Mouse (Mus musculus): ENCODE data around the gene Styxl1. TPM values are rescaled to one million over a fixed set of nuclear protein-coding genes. Genes with fewer than 3 reads are reported as not detected.

The Styxl1 gene
- total and polyA plus RNA-seq, 3 experiments: 0.68 TPM; not detected in 2

DNA sequence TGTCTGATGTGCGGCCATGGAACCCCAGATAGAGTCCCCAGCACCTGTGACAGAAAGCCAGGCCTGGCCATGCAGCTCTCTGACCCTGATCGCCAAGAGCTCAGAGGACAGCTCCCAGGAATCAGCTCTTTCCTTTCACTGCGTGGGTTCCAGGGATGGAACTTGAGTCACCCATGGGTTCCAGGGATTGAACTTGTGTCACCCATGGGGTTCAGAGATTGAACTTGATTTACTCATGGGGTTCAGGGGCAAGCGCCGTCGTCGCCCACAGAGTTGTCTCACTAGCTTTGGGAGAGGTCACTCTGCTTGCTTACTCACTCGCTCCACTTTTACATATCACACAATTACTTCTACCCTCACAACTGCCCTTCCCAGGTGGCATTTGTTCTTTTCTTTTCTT, 57.1 kb downstream of the Styxl1 start:
- Histone ChIP-seq H3K36me3 (replicated peaks) (peaks cover 90% of the 10 kb centered on the region), H3K9me3 (replicated peaks) (no peaks in the 10 kb centered on the region), H3K4me1 (ENCODE audit: insufficient read depth, low read depth, low read length) (no peaks in the 10 kb centered on the region; the same call in 1 of the 2 replicates), H3K27me3 (ENCODE audit: insufficient read depth, low read length) (no peaks in the 10 kb centered on the region), H3K4me3 (ENCODE audit: low read depth, low read length) (no peak overlapping the region)
- DNase-seq (ENCODE audit: low spot score) (no peak), ATAC-seq (ENCODE audit: extremely low read depth, insufficient number of reproducible peaks, low FRiP score, poor library complexity, severe bottlenecking) (no peak)
- no peak for TF ChIP-seq GATA1 (IDR thresholded peaks at IDR 0.05; ENCODE audit: borderline replicate concordance, low read length)
- TF ChIP-seq TAL1 (conservative IDR thresholded peaks at IDR 0.05; ENCODE audit: low read depth, low read length): no peak
- TF ChIP-seq POLR2AphosphoS5 (IDR thresholded peaks at IDR 0.05; ENCODE audit: insufficient replicate concordance, low read depth, low read length): no peak
- no peak for TF ChIP-seq CTCF (IDR thresholded peaks at IDR 0.05; ENCODE audit: low read depth, low read length)
- no peak for TF ChIP-seq GATA2 (IDR thresholded peaks at IDR 0.05; ENCODE audit: borderline replicate concordance, low read depth, low read length)

DNA sequence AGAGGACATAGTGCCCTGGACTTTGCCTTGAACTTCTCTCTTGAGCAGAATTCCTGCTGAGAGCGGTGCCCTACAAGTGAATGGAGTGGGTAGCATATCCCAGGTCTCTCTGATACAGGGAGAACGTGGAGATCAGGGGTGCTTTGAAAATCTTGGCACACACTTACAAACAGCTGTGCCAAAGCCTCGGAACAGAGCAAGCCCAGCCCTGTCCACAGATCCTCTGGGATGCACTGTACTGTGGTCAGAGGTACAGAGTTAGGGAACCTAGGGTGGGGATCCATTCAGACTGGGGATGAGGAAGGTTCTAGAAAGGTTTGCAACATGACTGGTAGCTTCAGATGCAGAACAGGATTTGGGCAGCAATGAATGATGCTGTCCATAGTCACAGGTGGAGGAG, 58.1 kb downstream of the Styxl1 start:
- H3K4me1 ChIP-seq (ENCODE audit: insufficient read depth, low read depth, low read length): peaks cover 6% of the 10 kb centered on the region
- no peaks in the 10 kb centered on the region for H3K9me3 ChIP-seq (replicated peaks)
- DNase-seq (ENCODE audit: low spot score): no peak
- TF ChIP-seq POLR2AphosphoS5 (IDR thresholded peaks at IDR 0.05; ENCODE audit: insufficient replicate concordance, low read depth, low read length): no peak
- no peak for TF ChIP-seq GATA1 (IDR thresholded peaks at IDR 0.05; ENCODE audit: borderline replicate concordance, low read length)
- no peak for TF ChIP-seq TAL1 (conservative IDR thresholded peaks at IDR 0.05; ENCODE audit: low read depth, low read length)
- no peak for TF ChIP-seq GATA2 (IDR thresholded peaks at IDR 0.05; ENCODE audit: borderline replicate concordance, low read depth, low read length)
- no peak for TF ChIP-seq CTCF (IDR thresholded peaks at IDR 0.05; ENCODE audit: low read depth, low read length)
- no peaks in the 10 kb centered on the region for H3K27me3 ChIP-seq (ENCODE audit: insufficient read depth, low read length)
- no peak overlapping the region for H3K4me3 ChIP-seq (ENCODE audit: low read depth, low read length)
- ATAC-seq (ENCODE audit: extremely low read depth, insufficient number of reproducible peaks, low FRiP score, poor library complexity, severe bottlenecking): no peak
- peaks cover 90% of the 10 kb centered on the region for H3K36me3 ChIP-seq (replicated peaks)

DNA sequence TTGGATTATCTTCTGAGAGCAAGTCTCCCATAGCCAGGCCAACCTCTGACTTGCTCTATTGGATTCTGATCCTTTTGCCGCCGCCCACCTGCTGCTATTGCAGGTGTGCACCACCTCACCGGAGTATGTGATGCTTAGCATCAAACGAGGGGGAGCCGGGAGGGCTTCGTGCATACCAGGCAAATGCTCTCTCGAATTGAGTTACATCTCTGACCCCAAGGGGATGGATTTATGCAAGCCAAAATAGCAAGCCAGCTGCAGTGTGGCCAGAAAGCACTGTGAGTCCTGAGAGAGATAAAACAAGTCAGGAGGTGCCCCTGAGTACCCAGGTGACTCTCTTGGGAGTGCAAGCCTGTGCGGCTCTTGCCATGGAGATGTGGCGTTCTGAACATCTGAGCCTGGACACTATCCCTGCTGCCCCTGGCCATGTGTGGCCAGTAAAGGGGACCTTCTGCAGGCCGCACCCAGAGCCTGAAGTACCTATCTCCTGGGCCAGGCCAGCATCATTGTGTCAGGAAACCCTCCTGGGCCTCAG, 58.5 kb downstream of the Styxl1 start:
- Histone ChIP-seq H3K4me3 (ENCODE audit: low read depth, low read length) (no peak overlapping the region), H3K36me3 (replicated peaks) (peaks cover 89% of the 10 kb centered on the region), H3K4me1 (ENCODE audit: insufficient read depth, low read depth, low read length) (peaks cover 10% of the 10 kb centered on the region), H3K9me3 (replicated peaks) (no peaks in the 10 kb centered on the region), H3K27me3 (ENCODE audit: insufficient read depth, low read length) (no peaks in the 10 kb centered on the region)
- no peak for TF ChIP-seq POLR2AphosphoS5 (IDR thresholded peaks at IDR 0.05; ENCODE audit: insufficient replicate concordance, low read depth, low read length)
- no peak for TF ChIP-seq GATA1 (IDR thresholded peaks at IDR 0.05; ENCODE audit: borderline replicate concordance, low read length)
- no peak for TF ChIP-seq TAL1 (conservative IDR thresholded peaks at IDR 0.05; ENCODE audit: low read depth, low read length)
- TF ChIP-seq GATA2 (IDR thresholded peaks at IDR 0.05; ENCODE audit: borderline replicate concordance, low read depth, low read length): no peak
- no peak for TF ChIP-seq CTCF (IDR thresholded peaks at IDR 0.05; ENCODE audit: low read depth, low read length)
- no peak for DNase-seq (ENCODE audit: low spot score)
- ATAC-seq (ENCODE audit: extremely low read depth, insufficient number of reproducible peaks, low FRiP score, poor library complexity, severe bottlenecking): no peak

DNA sequence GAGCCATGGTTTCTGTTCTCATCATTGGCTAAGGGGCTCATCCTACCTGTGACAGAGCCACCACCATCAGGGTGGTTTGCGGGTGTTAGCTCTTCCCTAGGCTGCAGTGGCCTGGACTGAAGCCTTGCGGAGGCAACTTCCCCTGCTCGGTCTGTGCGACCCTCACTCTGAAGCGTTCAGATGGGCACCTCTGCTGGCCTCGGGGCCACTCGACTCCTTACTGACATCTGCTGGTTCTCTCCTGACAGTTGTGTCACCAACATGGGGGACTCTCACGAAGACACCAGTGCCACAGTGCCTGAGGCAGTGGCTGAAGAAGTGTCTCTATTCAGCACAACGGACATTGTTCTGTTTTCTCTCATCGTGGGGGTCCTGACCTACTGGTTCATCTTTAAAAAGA, 62.6 kb downstream of the Styxl1 start:
- TF ChIP-seq GATA2 (IDR thresholded peaks at IDR 0.05; ENCODE audit: borderline replicate concordance, low read depth, low read length) (no peak), GATA1 (IDR thresholded peaks at IDR 0.05; ENCODE audit: borderline replicate concordance, low read length) (no peak), POLR2AphosphoS5 (IDR thresholded peaks at IDR 0.05; ENCODE audit: insufficient replicate concordance, low read depth, low read length) (no peak), TAL1 (conservative IDR thresholded peaks at IDR 0.05; ENCODE audit: low read depth, low read length) (no peak), CTCF (IDR thresholded peaks at IDR 0.05; ENCODE audit: low read depth, low read length) (no peak)
- peaks cover 50% of the 10 kb centered on the region for H3K4me1 ChIP-seq (ENCODE audit: insufficient read depth, low read depth, low read length)
- no peak for DNase-seq (ENCODE audit: low spot score)
- H3K9me3 ChIP-seq (replicated peaks): no peaks in the 10 kb centered on the region
- no peak for ATAC-seq (ENCODE audit: extremely low read depth, insufficient number of reproducible peaks, low FRiP score, poor library complexity, severe bottlenecking)
- no peaks in the 10 kb centered on the region for H3K27me3 ChIP-seq (ENCODE audit: insufficient read depth, low read length)
- H3K36me3 ChIP-seq (replicated peaks): peaks cover 83% of the 10 kb centered on the region
- H3K4me3 ChIP-seq (ENCODE audit: low read depth, low read length): no peak overlapping the region

DNA sequence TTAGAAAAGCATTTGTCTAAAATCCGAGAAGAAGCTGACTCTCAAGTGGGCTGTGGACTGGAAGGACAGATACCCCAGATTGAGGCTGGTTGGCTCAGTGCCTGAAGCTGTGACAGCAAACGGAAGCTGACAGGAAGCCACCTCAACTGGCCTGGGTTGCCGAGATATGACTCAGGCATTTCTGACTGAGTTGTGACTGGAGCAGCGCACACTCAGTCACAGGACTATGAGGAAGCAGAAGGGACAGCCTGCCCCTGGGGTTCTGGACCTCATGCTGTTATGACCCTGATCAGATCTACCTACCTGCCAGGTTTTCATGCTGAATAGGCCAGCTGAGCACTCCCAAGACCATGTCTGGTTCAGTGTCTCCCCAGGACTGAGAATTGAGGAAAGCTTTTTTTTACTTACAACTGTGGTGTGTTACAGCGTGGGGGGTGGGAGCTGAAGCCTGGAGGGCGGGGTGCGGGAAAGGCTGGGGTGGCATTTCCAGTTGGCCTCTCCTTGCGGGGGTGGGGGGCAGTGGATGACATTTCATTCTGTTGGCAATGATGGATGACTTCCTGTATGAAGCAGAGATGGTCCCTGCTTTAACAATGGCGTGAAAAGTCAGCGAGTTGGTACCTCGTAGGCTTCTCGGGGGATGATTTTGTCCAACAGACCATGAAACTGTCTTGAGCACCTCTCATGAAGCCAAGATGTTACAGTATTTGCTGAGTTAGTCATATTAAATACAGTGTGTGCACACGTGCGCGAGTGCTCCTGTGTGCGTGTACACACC, 64.6 kb downstream of the Styxl1 start:
- peak overlapping the region; percentile 63; the same call in 1 of the 2 replicates for H3K4me3 ChIP-seq (ENCODE audit: low read depth, low read length)

DNA sequence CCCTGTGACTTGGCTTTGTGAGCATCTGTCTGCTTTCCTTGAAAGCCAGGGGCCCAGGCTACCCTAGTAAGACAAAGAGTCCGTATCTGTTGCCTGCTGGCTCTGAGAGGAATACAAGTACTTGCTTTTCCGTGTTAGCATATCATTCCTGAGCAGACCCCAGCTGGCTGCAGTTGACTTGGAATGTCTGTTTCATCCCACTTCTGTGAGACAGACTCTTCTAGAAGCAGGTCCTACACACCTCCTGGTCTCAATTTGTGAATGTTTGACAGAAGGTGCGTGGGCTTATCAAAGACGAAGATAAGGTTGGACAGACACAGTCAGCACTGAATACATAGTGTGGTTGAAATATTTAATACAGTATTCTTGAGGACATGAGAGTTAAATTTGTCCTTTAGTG, 65.4 kb downstream of the Styxl1 start:
- Histone ChIP-seq H3K4me1 (ENCODE audit: insufficient read depth, low read depth, low read length) (peaks cover 66% of the 10 kb centered on the region), H3K36me3 (replicated peaks) (peaks cover 77% of the 10 kb centered on the region), H3K4me3 (ENCODE audit: low read depth, low read length) (peak overlapping the region; percentile 41; the same call in 1 of the 2 replicates), H3K27me3 (ENCODE audit: insufficient read depth, low read length) (no peaks in the 10 kb centered on the region), H3K9me3 (replicated peaks) (no peaks in the 10 kb centered on the region)
- TF ChIP-seq GATA2 (IDR thresholded peaks at IDR 0.05; ENCODE audit: borderline replicate concordance, low read depth, low read length) (no peak), POLR2AphosphoS5 (IDR thresholded peaks at IDR 0.05; ENCODE audit: insufficient replicate concordance, low read depth, low read length) (no peak), CTCF (IDR thresholded peaks at IDR 0.05; ENCODE audit: low read depth, low read length) (no peak), GATA1 (IDR thresholded peaks at IDR 0.05; ENCODE audit: borderline replicate concordance, low read length) (no peak), TAL1 (conservative IDR thresholded peaks at IDR 0.05; ENCODE audit: low read depth, low read length) (no peak)
- no peak for DNase-seq (ENCODE audit: low spot score)
- ATAC-seq (ENCODE audit: extremely low read depth, insufficient number of reproducible peaks, low FRiP score, poor library complexity, severe bottlenecking): no peak

More for the DNA sequence above, 64.6 kb downstream of the Styxl1 start:
- Histone ChIP-seq H3K36me3 (replicated peaks) (peaks cover 77% of the 10 kb centered on the region), H3K4me1 (ENCODE audit: insufficient read depth, low read depth, low read length) (peaks cover 58% of the 10 kb centered on the region), H3K9me3 (replicated peaks) (no peaks in the 10 kb centered on the region), H3K27me3 (ENCODE audit: insufficient read depth, low read length) (no peaks in the 10 kb centered on the region)
- TF ChIP-seq GATA1 (IDR thresholded peaks at IDR 0.05; ENCODE audit: borderline replicate concordance, low read length): no peak
- no peak for TF ChIP-seq CTCF (IDR thresholded peaks at IDR 0.05; ENCODE audit: low read depth, low read length)
- TF ChIP-seq GATA2 (IDR thresholded peaks at IDR 0.05; ENCODE audit: borderline replicate concordance, low read depth, low read length): no peak
- TF ChIP-seq TAL1 (conservative IDR thresholded peaks at IDR 0.05; ENCODE audit: low read depth, low read length): peak; percentile 53; the same call in 1 of the 2 replicates
- TF ChIP-seq POLR2AphosphoS5 (IDR thresholded peaks at IDR 0.05; ENCODE audit: insufficient replicate concordance, low read depth, low read length): peak; percentile 62; the same call in 1 of the 2 replicates
- DNase-seq (ENCODE audit: low spot score): peak; percentile 96
- ATAC-seq (ENCODE audit: extremely low read depth, insufficient number of reproducible peaks, low FRiP score, poor library complexity, severe bottlenecking): peak; percentile 96
